Mouse (Mus musculus): ENCODE measurements around the gene Isg20l2. TPM values are rescaled to one million over a fixed set of nuclear protein-coding genes. Genes with fewer than 3 reads are reported as not detected.

Gene Isg20l2
- total RNA-seq, 2 experiments from 2014 or later: 12.8 to 16.0 TPM

DNA sequence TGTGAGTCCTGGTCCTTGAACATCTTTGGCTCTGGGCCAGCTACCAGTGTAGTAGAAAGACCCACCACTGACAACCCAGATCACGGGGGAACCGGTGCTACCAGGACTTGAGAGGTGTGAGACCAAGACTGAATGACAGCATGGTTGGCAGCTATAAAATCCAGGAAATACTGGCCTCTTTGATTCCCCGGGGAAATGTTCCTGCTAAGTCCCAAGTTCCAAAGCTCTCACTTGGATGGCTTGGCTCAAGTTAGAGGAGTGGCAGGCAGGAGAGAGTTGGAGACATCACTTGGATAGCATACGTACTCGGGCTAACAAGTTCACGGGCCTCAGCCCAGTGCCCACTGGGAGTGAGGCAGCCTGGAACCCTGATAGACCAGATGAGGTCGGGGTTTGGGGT is 13.5 kb downstream of the Isg20l2 start:
- intact Hi-C loops (cut with DNase I): no loop called here
- no peak for DNase-seq (ENCODE audit: low spot score in 2 of 2)

DNA sequence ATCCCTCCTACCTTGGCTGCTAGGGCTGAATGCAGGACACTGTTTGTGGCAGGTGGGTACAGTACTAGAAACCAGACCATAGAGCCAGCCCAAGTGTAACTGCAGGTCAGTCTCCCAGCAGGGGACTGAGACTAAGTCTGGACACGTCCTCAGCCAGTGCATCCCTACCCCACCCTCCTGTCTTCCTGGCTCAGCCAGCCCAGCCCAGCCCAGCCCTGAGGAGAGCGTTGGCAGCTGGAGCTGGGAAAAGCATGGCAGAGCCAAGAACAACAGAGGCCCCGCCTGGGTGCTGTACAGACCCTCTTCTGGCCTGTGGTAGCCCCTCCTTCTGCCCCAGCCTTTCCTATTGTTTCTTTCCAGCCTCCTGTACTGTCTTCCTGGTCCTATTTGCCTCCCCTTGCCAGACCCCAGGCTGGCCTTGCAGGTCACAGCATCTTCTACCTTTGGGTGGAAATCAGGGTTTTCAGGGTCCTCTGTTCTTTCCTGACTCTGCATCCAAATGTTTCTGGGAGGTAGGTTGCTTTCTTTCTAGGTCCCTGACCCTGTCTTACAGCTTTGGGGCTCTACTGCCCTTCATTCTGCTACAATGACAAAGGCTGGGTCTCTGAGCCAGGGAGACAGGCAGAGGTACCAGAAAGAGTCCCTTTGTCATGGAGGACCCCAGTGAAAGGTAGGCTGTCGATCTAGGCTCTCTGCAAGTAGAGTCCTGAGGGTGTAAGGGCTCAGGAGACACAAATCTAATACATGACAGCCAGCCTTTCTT is 14.9 kb downstream of the Isg20l2 start:
- intact Hi-C loops (cut with DNase I): no loop called here
- no peak for DNase-seq (ENCODE audit: low spot score in 2 of 2)

DNA sequence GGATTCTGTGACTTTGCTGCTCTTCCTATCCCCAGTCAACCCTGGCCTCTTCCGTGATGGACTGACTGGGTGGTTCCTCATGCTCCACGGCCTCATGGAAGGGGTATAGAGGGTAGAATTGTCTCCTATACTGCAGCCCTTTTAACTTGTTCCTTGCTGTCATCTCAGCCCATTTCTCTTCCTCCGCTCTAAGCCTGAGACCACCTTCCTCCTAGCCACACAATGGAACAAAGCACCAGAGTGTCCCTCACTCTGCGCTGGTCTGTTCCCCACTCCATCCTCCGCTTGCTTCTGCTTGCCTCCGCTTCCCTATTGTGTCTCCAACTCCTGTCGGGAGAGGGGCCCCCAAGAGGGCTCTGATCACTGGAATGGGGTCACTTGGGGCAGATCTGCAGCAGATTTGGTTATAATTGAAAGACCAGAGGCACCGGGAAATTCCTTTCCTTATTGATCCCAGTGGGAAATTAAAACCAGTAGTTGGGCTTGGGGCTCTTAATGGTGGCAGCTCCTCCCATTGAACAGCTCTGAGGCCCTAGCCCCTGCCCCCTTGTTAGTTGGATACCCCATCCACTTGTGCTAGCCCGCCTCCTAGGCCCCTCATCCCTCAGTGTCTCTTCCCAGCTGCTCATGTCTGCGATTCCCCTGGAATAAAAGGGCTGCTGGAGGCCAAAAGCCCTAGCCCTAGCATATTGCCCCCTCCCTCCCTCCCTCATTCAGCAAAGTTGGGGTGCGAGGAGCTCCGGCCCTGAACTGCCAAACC is 15.8 kb downstream of the Isg20l2 start:
- intact Hi-C loops (cut with DNase I): no loop called here
- no peak for DNase-seq (ENCODE audit: low spot score in 2 of 2)

DNA sequence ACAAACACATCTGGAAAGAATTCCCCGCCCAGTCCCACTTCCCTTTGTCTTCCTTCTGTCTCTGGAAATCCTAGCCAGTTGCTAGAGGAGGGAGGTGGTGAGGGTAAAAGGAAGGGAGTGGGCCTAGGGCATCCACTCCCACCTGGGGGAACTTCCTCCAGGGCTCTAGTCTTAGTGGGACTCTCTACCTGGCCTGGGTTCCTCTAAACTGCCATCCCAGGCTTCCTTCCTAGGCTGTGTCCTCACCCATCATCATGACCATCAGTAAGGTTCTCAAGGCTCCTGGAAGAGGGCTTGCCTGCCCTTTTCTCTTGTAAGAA is 16.4 kb downstream of the Isg20l2 start:
- intact Hi-C loops (cut with DNase I): no loop called here
- no peak for DNase-seq (ENCODE audit: low spot score in 2 of 2)

DNA sequence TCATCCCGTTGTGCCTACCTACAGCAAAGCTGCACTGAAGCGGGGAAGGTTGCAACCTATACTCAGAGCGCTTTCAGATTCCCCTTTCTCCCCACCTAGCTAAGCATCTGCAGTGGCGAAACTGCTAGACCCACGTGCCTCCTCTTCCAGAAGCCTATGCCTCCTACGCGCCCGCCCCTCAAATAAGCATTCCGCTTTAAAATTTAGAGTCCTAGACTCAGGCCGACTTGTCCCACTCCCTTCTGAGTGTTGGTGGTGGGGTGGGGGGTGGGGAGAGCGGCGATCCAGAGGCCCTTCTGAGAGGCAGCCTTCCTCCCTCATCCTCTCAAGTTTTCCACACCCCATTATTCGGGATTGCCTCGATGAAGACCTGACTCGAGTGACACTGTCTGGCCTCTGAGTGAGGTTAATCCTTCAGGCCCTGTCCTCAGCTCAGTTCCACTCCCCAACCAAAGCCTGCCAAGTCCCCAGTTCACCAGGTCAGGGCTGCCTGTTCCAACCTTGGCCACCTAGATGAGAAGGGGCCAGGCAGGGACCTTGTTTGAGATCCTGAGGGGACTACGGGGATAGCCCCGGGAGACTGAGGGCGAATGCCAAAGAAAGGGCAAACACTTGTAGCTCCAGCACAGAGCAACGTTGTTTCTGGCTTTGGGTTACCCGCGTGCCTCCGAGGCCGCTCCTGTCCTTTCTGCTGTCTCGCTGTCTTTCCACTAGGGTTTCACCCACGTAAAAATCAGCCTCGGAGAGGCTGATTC is 17.1 kb downstream of the Isg20l2 start:
- peak in 1 of 2 experiments; percentile 44 for DNase-seq (ENCODE audit: low spot score in 2 of 2)
- intact Hi-C loops (cut with DNase I): no loop called here

DNA sequence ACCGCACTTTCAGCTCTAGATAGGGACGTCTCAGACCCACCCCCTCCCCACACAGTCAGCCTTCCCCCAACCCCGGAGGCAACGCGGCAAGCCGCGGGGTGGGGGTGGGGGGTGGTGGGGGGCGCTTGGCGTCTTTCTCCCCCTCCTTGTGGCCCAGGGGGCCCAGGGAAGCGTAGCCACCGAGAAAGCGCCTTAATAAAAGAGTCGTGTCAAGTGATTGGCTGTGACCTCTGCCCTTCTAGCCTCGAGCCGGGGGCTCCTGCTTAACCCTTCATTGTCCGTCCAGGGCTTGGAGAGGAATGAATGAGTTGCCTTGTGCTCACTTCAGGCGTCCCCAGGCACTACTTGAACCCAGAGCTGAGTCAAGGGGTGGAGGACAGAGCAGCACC is 17.7 kb downstream of the Isg20l2 start:
- DNase-seq (ENCODE audit: low spot score in 2 of 2): no peak
- intact Hi-C loops (cut with DNase I): no loop called here

DNA sequence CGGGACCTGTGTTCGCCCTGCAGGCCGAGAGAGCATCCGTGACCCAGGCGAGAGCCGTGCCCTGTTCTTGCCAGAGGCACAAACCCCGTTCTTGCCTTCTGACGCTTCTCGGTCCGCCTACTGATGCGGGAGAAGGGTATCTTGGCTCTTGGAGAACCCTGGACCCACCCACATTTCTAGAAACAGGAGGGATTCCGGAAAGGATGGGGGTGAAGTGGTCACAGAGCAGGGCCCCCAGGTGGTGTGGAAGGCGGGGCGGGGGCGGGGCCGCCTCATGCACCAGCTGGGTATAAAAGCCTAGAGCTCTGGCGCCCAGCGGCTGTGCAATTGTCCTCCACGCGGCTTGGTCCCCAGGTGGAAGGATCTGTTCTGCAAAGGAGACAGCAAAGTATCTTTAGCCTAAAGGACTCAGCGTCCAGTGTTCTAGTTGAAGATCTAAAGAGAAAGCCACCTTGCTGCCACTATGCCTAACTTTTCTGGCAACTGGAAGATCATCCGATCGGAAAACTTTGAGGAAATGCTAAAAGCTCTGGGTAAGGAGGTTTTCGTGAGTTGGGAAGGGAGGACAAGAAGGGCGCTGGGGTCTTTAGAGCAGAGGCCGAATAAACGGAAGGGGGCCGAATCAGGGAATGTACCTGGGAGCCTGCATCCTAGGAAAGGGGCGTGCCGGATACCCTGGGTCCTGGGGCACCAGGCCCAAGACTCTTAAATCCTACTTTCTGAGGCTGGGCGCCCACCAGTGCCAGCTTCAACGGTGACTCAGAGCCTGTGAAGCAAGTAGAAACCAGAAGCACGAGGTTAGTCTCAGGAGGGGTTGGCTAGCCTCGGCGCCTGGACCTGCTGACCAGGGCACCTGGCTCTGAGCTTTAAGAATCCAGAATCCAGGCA is 18.5 kb downstream of the Isg20l2 start, which contains the start of gene Crabp2:
TSS of gene Crabp2 (plus strand) at position 289 of the 888 bp plus-strand sequence.
- peak in 1 of 2 experiments; percentile 24 for DNase-seq (ENCODE audit: low spot score in 2 of 2)
- intact Hi-C loops (cut with DNase I): no loop called here

DNA sequence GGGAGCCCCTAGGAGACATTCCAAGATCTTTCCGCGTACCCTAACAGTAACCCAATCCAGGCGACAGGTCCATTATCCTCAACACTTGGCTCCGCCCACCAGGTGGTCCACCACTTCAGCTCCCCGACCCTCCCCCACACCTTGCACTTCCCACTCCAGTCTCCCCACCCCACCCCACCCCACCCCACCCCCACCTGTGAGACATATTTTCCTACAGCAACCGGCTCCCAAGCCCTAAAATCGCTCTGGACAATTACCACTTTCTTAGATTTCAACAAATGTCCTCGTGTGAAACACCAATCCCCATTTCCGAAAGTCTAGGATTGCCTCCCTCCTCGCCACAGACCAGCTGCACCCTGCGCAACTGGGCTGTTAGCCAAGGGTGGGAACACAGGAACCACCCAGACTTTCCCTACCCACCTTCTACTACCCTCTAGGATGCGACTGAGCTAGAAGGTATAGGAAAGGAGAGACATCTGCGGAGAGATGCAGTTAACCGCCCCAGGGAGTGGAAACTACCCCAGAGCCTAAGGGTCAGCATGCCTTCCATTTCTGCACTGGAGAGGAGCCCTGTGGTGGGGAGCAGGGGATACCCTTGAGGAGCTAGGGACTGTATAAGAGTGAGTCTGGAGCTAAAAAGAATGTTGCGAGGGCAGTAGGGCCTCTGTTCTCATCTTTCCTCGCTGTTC is 19.3 kb downstream of the Isg20l2 start:
- no peak for DNase-seq (ENCODE audit: low spot score in 2 of 2)
- intact Hi-C loops (cut with DNase I): no loop called here

DNA sequence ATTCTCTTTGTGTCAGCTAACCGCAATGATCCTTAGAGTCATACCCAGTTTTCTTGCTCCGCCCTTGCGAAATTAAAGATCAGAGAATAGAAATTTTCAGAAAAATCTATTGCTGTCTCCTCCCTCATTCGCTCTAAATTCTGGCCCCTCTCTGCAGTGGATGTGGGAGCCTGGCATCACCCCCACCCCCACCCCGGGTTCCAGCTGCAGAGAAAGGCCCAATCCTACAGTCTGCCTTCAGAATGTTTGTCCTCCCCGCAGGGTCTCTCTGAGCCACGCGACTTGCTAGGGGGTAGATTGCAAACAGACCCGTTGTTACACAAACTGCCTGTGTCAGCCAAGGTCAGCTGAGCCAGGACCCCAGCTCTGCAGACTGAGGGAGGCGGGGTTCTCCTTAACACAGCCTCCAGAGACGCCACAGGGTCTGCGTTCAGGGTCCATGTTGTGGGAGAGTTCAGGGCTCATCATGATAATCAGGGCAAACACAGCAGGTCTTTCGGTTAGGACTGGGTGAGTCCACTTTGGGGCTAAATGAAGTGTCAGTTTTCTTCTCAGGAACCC is 19.9 kb downstream of the Isg20l2 start:
- intact Hi-C loops (cut with DNase I): no loop called here
- DNase-seq (ENCODE audit: low spot score in 2 of 2): no peak

DNA sequence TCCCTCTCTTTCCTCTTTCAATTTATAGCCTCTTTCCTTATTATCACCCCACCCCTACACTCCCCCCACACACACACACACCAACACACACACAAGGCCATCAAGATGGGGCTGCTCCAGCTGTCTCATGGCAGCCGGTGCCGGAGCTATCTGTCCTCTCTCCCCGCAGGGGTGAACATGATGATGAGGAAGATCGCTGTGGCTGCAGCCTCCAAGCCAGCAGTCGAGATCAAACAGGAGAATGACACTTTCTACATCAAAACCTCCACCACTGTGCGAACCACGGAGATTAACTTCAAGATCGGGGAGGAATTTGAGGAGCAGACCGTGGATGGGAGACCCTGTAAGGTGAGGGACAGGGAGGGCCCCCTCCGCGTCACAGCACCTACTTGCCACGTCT is 21.8 kb downstream of the Isg20l2 start:
- intact Hi-C loops (cut with DNase I): no loop called here
- no peak for DNase-seq (ENCODE audit: low spot score in 2 of 2)

DNA sequence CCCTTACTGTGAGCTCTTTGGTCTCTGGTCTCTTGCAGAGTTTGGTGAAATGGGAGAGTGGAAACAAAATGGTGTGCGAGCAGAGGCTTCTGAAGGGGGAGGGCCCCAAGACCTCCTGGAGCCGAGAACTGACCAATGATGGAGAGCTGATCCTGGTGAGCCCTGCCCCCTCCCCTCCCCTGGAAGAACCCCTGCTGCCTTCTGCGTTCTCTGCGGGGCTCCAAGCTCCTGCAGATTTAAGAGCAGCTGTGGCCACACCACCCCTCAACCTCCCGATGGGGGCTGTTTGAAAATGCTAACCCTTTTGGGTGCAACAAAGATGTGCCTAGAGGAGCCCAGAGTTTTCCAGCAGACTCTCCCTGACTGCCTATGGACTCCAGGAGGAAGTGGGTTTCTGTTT is 22.3 kb downstream of the Isg20l2 start:
- DNase-seq (ENCODE audit: low spot score in 2 of 2): no peak
- intact Hi-C loops (cut with DNase I): no loop called here

DNA sequence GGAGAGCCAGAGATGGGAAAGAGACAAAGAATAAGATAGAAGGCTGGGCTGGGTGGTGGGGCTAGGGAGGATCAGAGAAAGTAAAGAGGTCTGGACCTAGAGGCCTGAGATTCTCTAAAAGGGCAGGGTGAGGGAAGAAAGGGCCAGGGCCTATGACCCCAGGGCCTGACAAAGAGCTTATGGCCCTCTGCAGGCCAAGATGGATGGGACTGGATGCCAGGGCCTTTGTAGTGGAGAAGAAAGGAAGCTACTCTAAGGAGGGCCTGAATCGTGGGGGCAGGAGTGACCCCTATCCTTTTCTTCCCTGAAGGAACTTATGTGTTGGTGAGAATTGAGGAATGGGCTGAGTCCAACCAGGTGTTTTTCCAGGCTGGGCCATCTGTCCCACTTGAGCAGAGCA is 27.9 kb downstream of the Isg20l2 start:
- DNase-seq (ENCODE audit: low spot score in 2 of 2): no peak
- intact Hi-C loops (cut with DNase I): no loop called here

DNA sequence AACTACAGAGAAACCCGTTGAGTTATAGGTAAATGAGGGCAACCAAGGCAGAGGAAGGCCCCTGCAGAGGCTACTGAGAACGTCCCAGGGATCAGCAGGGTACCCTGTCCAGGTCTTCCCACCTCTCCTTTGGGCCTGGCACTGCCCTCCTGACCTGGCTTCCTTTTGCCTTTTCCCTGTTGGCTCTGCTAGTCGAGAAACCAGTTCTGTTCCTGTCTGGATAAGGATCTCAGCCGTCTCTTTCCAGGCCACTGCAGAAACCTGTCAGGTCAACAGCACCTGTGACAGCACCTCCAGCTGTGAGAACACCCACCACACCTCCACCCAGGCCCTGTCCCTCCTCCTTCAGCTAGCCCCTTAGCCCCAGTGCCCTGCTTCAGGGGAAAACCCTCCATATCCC is 28.4 kb downstream of the Isg20l2 start:
- no peak for DNase-seq (ENCODE audit: low spot score in 2 of 2)
- intact Hi-C loops (cut with DNase I): no loop called here

DNA sequence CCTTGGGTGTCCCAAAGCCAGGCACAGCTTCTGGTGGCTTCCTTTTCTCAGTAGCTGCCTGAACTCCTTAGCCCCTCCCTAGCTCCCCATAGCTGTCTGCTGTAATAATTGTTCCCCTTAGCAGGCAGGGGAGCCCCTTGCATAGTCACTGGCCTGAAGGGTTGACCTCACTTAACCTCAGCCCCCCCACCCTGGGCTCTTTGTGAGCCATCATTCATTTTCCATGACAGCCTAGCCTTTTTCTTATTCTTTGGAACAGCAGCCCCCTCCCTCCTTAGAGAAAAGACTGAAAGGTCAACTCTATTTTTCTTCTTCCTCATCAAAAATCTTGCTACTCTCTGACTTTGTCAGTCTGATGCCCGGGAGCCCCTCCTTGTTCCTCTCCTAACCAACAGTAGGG is 28.9 kb downstream of the Isg20l2 start:
- intact Hi-C loops (cut with DNase I): no loop called here
- DNase-seq (ENCODE audit: low spot score in 2 of 2): no peak

DNA sequence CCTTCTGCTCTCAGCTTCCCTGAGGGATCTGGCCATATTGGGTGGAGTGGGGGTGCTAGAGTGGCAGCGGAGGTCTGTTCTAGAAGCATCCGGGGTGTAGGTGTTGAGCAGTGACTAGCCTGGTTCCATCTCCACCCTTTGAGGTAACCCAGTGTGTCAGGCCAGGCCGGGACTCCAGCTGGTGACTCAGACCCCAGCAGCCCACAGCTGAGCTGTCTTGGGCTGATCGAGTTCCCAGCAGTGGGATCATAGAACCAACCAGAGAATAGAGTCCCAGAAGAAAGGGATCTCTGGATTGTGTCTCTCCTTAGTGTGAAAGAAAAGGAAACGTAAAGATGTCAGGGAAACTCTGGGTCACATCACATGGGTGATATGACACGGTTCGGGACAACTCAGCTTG is 29.3 kb downstream of the Isg20l2 start:
- no peak for DNase-seq (ENCODE audit: low spot score in 2 of 2)
- intact Hi-C loops (cut with DNase I): no loop called here

DNA sequence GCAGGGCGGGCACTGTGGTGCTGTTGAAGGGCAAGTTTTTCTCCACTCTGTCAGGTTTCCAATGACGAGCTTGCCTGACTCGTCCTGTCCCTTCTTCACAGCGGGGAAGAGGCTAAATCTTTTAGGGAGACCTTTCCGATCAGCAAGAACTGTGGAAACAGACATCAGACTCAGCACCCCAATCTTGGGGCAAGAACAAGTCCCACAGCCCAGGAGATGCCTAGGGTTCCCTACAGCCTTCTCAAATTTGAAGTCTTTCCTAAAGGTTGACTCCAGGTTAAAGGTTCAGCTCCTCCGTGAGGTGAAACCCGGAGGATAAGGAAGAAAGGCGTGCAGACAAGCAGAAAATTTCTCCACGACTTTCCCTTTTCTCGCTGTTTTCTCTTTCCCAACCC is 30.1 kb downstream of the Isg20l2 start:
- DNase-seq (ENCODE audit: low spot score in 2 of 2): no peak
- intact Hi-C loops (cut with DNase I): no loop called here

DNA sequence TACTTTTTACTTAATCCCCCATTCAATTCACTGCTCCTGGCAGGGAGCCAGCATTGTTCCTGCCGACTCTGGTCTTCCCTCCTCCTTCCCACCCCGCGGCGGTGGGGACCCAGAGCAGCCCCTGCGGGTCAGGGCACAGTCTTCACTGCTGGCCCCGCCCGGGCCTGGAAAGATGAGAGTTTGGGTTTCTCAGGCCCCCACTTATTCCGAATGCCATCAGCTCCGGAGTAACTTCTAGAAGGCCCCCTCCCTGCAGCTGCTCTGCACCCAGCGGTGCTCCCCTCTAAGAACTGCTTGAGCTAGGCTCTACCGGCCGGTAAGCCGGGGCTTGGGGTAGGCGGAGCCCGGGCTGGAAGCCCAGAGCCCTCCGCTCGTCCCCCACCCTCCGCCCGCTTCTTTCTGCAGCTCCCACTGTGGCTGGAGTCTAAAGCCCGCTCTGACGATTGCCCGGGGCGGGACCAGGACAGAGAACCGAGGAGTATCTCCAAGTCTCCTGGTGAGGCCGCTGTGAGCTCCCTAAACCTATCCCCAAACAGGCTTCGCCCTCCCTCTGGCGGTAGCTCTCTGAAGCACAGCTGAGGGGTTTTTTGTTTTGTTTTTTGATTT is 30.6 kb downstream of the Isg20l2 start:
- intact Hi-C loops (cut with DNase I): loop anchor here (1.0 kb wide), 1 partner anchor 25 kb away; no protein-coding TSS in a partner anchor
- DNase-seq (ENCODE audit: low spot score in 2 of 2): peak; percentile 71 to 85

DNA sequence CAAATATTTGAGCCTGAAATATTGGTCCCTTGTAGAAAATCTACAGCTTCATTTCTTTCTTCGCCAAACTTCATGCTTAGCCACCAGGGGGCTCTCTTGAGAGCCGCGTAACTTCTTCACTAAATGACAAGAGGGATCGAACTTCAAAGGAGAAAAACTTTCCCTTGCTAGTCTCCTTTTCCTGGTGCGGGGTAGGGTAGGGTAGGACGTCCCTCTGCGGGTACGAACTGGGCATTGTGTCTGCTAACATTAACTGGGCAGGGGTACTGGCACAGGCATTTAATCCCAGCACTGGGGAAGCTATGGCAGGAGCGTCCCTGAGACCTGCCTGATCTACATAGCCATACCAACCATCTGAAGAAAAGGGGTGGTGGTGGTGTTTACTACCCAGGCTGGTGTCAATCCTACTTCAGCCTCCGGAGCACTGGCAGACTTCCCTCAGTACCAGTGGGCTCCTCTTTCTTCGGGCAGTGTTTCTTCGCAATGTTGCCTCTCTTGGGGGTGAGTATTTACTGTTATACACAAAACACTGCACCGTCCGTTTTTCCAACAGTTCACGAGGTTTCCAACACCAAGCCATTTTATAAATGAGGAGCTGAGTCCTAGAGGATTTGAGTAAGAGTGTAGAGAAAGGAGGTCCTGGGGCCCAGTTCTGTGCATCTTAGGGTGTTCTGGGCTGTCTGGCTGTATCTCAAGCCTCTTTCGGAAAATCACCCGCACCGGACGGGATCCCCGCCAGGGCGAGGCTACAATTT is 40.2 kb downstream of the Isg20l2 start:
- DNase-seq (ENCODE audit: low spot score in 2 of 2): peak; percentile 51 to 57
- intact Hi-C loops (cut with DNase I): loop anchor here (1.0 kb wide), 2 partner anchors 17 to 101 kb away; no protein-coding TSS in a partner anchor
